Mouse (Mus musculus): ENCODE data around the gene Tmem38b. TPM values are rescaled to one million over a fixed set of nuclear protein-coding genes. Genes with fewer than 3 reads are reported as not detected.
A peak's percentile ranks its signal among the peaks of the same experiment; 100 is the strongest.
"Not testable (repeated sequence)": the region's sequence is repeated elsewhere in the genome, so short reads cannot be mapped to it uniquely, and the experiment has no call there.

Tmem38b gene
- 10 to 100 TPM; 55.7 to 57.2 TPM for total RNA-seq (2021)
- long read RNA-seq, experiment 1, transcript Tmem38b-201 (6 exons, 2,862 nt): major isoform, 91 of 101 reads
- long read RNA-seq, experiment 1, partial matches to known transcripts: 2 of 101 reads
- long read RNA-seq, experiment 1, other reads (novel, unspliced or antisense): 8 of 101 reads
- long read RNA-seq, experiment 2, transcript Tmem38b-201 (6 exons, 2,862 nt): major isoform, 113 of 124 reads
- long read RNA-seq, experiment 2, partial matches to known transcripts: 3 of 124 reads
- long read RNA-seq, experiment 2, other reads (novel, unspliced or antisense): 8 of 124 reads

DNA sequence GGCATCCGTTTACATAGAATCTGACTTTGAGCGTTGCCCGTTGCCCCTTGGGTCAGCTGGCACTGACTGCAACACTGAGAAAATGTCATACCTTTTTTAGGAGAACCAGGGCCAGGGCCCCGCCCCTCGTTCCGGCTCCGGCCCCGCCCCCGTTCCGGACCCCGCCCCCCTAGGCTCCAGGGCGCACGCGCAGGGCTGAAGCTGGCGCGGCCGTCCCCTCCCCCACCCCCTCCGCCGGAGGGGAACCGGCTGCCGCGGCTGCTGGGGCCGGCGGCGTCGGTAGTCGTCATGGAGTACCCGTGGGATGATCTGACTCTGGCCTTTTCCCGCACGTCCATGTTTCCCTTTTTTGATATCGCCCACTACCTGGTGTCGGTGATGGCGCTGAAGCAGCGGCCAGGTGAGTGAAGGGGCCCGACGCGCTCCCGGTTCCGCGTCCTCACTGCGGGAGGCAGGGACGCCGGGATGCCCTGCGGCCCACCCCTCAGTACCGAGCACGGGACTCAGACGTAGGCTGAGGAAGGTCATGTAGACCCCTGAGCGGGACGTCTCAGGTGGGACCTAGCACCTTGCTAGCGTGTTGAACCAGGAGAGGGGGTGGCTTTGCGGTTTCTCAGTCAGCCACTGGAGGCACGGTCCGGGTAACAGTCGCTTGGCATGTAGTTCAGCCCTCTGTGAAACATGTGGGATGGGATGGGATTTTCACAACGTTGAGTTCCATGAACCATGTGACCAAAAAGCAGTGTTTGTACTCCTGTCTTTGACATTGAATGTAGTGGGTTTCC lies at the start of gene Tmem38b:
Gene Tmem38b, plus strand, starts transcription at position 225 of the 785 bp plus-strand sequence.
- peak; percentile 71 for DNase-seq (ENCODE audit: low spot score)

DNA sequence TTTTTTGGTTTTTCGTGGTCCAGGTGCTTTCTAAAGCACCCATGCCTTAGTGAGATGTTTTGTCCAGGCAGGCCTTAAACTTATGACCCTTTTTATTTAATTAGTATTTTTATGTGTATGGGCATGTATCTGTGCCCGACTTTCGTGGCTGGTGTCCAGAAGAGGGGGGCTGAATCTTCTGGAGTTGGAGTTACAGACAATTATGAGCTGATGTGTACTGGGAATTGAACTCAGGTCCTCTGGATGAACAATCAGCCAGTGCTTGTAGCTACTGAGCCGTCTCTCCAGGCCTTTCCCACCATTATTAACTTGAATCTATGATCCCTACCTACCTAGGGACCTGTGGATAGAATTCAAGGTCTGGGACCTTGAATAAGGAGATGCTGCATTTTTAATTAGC lies 44.4 kb upstream of the Tmem38b start:
- no peak for DNase-seq (ENCODE audit: low spot score)

DNA sequence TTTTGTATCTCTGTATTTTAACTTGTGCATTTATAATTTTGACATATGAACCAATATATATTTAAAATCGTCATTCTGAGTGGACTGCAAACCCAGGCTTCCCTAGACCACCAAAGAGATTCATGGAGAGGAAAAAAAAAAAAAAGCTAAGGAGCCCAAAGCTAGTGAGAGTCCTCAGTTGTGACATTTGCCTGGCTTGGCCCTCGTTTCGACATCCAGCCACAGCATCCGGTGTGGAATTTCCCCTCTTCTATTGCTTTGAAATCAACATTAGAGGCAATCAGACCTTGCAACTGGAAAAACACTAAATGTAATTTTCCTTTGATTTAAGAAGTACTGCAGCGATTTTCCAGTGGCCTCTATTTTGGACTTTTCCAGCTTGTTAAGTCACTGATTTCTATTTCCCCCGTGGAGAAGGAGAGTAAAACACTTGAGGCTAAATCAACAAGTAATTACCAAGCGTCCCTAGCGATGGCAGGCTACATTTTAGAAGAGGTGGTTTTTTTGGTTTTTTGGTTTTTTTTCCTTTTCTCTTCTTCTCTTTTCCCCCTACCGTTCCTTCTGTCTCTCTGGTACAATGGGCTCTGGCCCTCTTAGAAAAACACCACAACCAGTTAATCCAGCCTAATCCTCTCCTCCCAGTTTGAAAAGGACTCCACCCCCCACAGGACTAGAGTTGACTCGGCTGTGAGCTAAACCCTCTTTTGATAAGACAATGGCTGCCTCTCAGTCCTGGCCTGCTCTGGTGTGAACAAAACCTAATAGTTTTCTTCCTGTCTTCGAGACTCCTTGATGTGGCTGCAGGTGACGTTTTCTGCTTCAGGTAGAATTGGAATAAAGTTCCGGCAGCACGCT lies 43.4 kb upstream of the Tmem38b start:
- DNase-seq (ENCODE audit: low spot score): no peak

DNA sequence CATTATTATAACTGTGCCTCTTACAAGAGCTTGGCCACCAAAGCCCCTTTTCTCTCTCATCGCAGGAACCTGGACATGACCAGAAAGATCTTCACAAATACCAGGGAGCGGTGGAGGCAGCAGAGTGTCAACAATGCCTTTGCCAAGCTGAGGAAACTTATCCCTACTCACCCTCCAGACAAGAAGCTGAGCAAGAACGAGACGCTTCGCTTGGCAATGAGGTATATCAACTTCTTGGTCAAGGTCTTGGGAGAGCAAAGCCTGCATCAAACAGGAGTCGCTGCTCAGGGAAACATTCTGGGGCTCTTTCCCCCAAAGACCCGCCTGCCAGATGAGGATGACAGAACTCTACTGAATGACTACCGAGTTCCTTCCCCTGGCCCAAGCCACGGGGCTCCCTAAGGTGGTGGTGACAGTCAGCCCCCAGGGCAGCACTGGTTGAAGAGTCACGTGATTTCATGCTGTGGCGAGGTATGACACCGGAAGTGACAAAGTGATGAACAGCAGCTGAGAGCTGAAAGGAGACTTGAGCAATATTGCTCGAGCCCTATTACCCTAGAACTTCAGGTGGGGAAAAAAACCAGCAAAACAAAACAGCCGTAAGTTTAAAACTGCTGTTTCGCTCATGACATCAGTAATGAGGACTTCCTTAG lies 40.0 kb upstream of the Tmem38b start:
- no peak for DNase-seq (ENCODE audit: low spot score)

DNA sequence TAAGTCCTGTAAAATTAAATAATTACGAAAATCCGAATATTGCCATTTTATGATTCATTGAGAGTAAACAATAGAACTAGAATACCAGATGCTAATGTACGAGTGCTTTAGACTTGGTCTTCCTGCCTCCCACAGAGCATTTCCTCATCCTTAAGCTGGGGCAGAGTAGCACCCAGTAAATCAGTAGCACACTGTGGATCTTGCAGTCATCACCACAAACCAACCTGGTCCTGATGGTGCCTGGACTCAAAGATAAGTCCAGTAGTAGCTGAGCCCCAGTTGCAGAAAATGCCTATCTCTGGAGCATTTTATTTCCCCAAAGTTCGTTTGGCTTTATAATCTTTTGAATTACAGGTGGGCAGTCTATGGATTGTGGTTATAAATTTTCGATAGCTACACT lies 39.0 kb upstream of the Tmem38b start:
- no peak for DNase-seq (ENCODE audit: low spot score)

DNA sequence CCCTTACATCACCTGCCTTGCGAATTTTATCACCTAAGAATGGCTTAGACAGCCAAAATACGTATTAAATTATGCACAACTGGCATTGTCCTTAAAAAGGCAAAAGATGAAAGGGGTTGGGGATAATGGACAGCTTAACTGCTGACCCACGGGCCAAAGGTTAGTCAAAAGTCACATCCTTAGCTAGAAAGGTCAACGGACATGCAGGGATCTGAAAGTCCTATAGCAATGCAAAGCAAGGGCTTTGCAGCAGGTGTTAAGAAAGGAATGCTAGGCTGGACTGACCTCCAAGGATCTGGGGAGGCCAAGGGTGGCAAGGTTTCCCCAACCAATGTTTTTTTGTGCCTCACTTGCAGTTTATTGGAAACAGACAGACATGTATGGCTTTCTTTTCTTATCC lies 36.5 kb upstream of the Tmem38b start:
- DNase-seq (ENCODE audit: low spot score): no peak

DNA sequence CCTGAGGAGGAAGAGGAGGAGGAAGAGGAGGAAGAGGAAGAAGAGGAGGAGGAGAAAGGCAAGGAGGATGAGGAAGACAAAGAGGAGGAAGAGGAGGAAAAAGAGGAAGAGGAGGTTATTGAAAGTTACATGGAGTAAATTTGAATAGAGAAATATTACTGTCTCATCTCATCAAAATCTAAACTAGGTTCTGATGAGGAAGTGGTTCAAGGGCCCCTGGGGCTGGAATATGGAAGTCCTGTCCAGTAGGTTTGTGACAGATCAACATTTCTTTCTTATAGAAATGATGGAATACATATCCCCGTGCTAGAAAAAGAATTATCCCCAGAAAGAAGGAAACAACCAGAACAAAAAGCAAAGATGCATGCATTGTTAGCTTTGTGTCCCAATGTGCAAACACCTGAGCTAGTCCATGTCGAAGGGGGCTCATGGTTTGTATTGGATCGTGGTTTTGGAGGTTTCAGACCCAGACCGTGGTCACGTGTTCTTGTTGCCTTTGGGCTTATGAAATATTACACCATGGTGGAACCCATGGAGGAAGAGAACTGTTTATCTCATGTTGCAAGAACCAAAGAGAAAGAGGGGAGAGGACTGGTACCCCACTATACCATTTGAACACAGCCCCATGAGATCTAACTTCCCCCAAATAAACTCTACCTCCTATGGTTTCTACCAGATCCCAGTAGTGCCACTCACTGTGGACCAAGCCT lies 31.4 kb upstream of the Tmem38b start:
- DNase-seq (ENCODE audit: low spot score): no peak

DNA sequence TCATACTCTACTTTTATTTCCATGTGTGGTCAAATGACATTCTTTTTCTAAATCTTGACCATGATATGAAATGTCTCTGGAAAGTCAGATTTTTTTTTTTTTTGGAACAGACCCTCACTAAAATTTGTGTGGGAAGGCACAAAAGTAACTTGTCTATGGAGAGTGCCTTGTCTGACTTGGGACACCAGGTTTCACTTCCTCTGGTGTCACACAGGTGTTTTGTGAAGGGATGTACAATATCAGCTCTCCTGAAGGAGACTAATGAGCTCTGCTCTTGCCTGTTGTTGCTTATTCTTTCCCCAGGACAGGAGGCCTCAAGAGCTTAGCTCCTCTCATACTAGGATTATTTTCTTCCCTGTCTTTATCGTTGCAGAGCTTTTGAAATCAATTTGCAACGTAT lies 30.8 kb upstream of the Tmem38b start:
- no peak for DNase-seq (ENCODE audit: low spot score)

DNA sequence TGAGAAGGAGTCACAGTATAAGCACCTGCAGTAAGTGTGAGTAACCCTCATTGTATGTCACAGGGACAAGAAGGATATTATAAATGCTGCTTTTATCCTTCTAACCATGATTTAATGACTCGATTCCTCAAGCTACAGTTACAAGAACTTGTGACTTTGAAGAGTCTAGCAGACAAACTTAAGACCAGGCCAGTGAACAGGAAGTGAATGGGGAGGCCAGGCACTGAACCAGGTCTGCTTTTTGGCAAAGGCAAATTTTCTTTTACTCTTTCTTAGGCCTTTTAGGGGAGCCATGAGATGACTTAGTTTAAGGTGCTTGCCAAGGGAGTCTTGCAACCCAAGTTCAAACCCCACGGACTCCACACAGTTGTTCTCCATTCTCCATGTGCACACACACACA lies 30.1 kb upstream of the Tmem38b start:
- no peak for DNase-seq (ENCODE audit: low spot score)

DNA sequence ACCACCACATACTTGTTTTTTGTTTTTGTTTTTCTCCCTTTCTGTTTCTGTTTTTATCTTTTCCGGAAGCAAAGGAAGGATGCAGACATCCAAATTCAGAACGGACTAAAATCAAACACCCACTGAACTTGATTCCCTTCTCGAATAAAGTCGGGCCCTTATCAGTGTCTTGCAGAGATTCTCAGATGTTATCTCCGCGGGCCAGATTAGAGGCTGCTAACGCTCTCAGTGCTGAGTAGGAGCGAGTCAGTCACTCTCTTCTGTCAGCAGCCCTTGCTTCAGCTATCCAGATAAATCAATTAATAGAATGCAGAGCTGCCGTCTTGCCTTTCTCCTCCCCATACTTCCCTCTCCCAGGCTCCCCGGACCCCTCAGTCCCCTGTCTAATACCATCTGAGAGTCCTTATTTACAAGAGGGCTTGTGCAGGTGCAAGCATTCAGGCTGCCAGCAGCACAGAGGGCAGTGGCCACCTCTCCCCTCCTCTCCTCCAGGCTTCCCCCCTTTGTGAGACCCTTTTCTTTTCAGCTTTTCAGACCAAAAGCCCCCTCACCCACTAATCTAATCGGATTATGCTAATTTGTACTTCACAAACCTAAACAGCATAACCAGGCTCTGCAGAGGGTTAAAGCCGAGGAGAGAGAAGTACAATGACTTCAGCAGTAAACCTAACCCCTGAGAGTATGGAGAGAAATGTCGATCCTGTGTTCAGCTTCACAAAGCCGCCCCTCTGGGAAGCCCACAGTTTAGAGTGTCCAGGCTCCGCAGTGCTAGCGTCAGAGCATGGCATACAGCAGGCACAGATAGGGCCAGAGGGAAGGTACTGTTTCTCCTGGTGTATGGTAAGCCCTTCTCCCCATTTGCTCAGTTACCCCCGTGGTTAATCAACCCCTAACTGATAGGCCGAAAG lies 28.7 kb upstream of the Tmem38b start:
- no peak for DNase-seq (ENCODE audit: low spot score)

DNA sequence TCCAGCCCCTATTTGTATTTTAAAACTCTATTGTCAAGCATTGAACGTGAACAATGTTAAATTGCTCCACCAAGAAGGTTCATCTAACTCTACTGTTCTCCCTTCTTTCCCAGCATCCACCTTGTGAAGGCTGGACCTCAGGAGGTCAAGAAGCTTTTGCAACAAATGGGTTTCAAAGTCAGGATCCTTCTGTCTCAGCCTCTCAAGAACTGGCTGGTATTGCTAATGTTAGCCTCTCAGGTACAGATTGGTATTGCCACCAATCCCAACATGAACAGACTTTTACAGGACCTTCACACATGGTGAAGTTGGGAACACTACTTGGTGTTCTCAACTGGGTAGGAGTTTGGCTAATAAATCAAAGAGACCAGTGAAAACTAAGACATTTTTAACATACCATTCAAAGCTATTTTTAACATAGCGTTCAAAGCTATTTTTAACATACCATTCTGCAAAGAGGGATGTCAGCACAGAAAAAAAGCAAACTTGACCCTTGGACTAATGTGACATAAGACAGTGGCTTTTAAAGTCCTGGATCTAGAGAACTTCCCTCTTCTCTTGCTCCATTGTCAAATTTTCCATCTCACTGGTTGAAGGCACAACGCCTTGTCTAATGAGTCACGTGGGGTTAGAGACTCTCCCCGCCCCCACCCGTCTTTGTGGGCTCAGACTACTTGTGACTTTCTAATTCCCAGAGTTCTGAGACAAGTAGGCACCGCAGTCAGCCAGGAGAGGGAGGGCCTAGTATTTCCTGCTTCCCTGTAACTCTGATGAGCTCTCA lies 26.8 kb upstream of the Tmem38b start:
- DNase-seq (ENCODE audit: low spot score): no peak

DNA sequence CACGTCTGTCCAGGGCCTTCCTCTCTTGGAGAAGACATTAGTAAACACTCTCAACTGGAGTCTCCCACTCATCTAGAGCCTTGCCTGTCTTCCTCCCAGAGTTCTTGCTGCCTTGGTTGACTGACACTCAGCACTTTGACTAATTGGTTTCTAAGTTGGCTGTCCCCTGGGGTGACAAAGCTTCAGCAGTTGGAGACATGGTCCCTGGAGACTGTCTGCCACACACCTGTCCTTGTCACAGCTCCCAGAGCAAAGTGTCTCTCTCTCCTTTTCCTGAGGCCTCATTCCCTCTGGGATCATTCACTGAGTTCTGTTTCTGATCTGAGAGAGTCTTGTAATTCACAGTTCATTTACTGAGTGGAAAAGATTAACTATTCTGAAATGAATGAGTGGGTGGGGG lies 26.1 kb upstream of the Tmem38b start:
- no peak for DNase-seq (ENCODE audit: low spot score)

DNA sequence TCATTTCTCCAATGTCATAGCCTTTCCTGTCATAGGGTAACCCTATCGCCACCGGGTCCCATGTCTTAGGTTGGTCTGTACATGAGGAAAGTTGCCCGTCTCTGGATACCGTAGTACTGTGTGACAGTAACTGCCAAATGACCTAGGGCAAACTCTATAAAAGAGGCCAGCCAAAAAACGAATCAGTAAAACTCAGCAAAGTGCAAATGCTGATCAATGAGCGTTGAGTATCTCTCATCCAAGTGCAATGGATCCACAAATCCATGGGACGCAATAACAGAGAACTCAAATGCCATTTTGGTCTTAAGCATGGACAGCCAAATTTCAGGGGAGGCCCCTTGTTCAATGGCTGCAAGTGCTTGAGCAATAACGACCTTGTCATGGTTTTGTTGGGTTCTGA lies 22.2 kb upstream of the Tmem38b start:
- DNase-seq (ENCODE audit: low spot score): not testable (repeated sequence)

DNA sequence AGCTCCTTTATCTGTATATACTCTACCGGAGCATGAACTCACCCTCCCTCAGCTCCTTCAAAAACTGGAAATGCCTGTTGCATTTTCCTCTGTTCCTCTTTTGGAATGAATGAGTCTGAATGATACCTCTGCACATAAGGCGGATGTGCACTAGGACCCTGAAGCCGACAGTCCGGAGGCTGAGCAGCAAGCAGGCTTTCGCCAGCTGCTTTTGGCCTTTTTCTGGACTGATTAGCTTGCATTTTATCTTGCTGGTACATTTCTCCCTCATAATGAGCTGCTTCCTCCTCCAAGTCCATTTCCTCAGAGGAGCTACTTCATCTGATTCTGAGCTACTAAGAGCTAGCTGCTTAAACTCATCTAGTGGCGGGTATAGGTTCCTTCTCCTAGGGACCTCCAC lies 19.4 kb upstream of the Tmem38b start:
- DNase-seq (ENCODE audit: low spot score): not testable (repeated sequence)

DNA sequence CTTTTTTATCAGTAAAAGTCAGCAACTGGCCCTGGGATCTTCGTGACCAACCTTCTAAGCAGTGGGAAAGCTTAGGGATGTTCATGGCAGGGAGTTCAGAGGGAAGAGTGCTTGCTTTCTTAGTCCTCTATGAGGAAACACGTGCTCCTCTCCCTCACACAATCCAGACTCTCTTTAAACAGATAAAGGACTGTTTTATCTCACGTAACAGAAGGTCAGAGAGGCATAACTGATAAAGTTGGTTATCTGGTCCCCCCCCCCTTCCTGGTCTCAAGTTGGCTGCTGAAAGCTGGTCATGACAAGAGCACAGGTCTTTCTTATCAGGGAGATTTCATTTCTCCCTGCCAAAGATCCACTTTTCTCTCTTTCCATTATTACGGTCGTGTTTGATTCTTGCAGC lies 7.5 kb upstream of the Tmem38b start:
- no peak for DNase-seq (ENCODE audit: low spot score)

DNA sequence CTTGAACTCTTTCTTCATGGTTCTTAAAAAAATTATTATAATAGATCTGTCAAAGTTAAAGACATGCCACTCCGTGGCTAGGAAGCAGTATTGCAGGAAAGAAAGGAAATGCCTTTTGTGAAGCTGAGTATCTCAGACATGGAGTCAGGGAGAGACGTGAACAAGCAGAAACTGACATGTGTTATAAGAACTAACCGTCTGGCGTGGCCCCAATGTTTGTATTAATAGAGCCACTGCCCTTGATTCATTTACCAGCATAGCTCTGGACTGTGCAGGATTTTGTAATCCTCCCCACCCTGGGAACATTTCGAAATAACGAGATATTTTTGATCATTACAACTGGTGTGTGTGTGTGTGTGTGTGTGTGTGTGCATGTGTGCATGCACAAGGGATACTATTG lies 2.1 kb upstream of the Tmem38b start:
- DNase-seq (ENCODE audit: low spot score): peak; percentile 84

DNA sequence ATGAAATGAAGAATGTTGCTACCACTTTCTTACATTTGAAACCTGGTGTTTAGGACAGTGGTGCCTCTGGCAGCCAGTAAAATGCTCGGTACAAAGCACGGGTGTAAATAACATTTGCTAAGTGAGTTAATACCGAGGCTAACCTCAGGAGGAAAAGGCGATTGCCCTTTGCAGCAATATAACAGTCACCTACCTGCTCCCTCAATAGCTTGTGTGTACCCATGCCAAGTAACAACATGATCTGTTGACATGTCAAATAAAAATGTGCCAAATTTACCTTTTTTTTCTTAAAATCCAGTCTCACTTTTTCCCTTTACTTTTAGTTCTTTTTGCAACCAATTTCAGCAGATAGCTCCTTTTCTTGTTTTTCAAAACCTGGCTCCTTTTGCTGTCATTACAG lies 1.0 kb upstream of the Tmem38b start:
- DNase-seq (ENCODE audit: low spot score): no peak

DNA sequence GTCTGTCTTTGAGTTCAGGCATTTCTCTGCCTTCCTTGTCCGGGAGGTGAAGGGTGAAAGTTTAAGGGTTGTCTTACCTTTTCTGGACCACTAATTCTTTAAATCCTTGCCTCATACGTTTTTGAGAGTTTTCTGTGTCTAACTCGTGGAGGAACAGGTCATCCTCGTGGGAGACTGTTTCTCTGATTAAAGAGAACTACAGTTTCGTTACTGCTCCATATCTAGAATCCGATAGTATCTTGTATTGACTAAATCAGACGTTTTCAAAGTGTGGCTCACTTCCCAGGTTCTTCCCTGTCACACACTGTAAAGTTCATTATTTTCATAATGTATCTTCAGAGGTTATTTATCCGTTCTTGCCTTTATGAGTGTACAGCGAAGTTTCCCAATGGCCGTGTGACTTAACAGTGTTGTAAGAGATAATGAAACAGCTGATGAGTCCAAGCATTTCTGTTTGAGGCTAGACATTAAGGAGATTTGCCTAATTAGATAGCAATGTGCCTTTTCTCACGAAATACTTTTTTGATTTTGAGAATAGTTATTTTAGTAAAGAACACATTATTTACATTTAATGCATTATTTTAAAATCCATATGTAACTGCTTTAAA lies 900 bp downstream of the Tmem38b start:
- no peak for DNase-seq (ENCODE audit: low spot score)

DNA sequence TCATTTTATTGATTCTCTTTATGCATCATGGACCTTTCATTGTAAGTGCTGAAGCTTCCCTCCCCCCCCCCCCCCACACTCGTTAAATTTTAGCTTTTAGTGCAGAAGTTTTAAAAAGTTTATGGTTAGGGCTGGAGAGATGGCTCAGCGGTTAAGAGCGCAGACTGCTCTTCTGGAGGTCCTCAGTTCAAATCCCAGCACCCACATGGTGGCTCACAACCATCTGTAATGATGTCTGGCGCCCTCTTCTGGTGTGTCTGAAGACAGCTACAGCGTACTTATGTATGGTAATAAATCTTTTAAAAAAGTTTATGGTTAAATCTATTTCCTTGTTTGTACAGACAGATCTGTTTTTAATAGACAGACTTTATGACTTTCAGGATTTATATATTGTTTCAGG lies 2.0 kb downstream of the Tmem38b start:
- DNase-seq (ENCODE audit: low spot score): no peak
